Mouse (Mus musculus): ENCODE data around the gene Bnip1.

GRCm38 (mm10) chr17:26786586-26786985 is 5.7 kb downstream of the Bnip1 start:
- TF ChIP-seq POLR2A (IDR thresholded peaks at IDR 0.05; ENCODE audit: insufficient read depth, low read depth, low read length) (no peak), CTCF (IDR thresholded peaks at IDR 0.05; ENCODE audit: insufficient read depth, low read depth, low read length) (no peak)
